Mouse (Mus musculus) intestine, embryonic 14.5 days (tissue): ENCODE results near the gene Tmem80. TPM values are rescaled to one million over a fixed set of nuclear protein-coding genes. Genes with fewer than 3 reads are reported as not detected.

Source experiments
- ATAC-seq: fragments of 200-750 bp; cut with Nextera tagmentation; replicated peaks from 2 replicates; pipeline ENCODE4 v1.8.0; 2017; ENCODE audit warnings: low read depth, moderate number of reproducible peaks, moderate TSS enrichment, moderate library complexity; ENCODE audit not compliant: low FRiP score, low TSS enrichment
- DNase-seq: peaks from one replicate; pipeline ENCODE4 v3.0.0-alpha.2; 2018; ENCODE audit warnings: low spot score
- H3K27ac ChIP-seq: fragments of 300-500 bp; sonication (generic); 2 replicates; pipeline ENCODE4 v1.5.1; 2014; ENCODE audit warnings: low read depth, mild to moderate bottlenecking, control low read depth
- H3K27me3 ChIP-seq: fragments of 300-500 bp; sonication (generic); replicated peaks from 2 replicates; pipeline ENCODE4 v1.6.1; 2014; ENCODE audit warnings: low read length, control low read depth; ENCODE audit not compliant: control insufficient read depth, insufficient read depth
- H3K36me3 ChIP-seq: fragments of 300-500 bp; sonication (generic); 2 replicates; pipeline ENCODE4 v1.6.1; 2014; ENCODE audit warnings: low read length, control low read depth; ENCODE audit not compliant: control insufficient read depth, insufficient read depth
- H3K4me1 ChIP-seq: fragments of 300-500 bp; sonication (generic); replicated peaks from 2 replicates; pipeline ENCODE4 v1.6.1; 2014; ENCODE audit warnings: low read length, control low read depth, mixed read lengths; ENCODE audit not compliant: control insufficient read depth, insufficient read depth
- H3K4me2 ChIP-seq: fragments of 300-500 bp; sonication (generic); 2 replicates; pipeline ENCODE4 v1.6.1; 2014; ENCODE audit warnings: low read length
- H3K4me3 ChIP-seq: fragments of 300-500 bp; sonication (generic); 2 replicates; pipeline ENCODE4 v1.5.1; 2014; ENCODE audit warnings: low read depth, low read length, control low read depth, mixed read lengths
- H3K9ac ChIP-seq: fragments of 300-500 bp; sonication (generic); 2 replicates; pipeline ENCODE4 v1.6.1; 2014; ENCODE audit warnings: mild to moderate bottlenecking, low read length
- H3K9me3 ChIP-seq: fragments of 300-500 bp; sonication (generic); 2 replicates; pipeline ENCODE4 v1.6.1; 2016; ENCODE audit warnings: low read length, control low read depth; ENCODE audit not compliant: control insufficient read depth
- WGBS: fragments of 180-500 bp; shearing (Covaris S2); extraction: QIAGEN DNeasy Blood & Tissue Kit; methylation state at CpG from one replicate; pipeline ENCODE4 v1.1.7; 2014; 5-methylcytosine and 5-hydroxymethylcytosine counted together
- polyA plus RNA-seq: library from polyadenylated mRNA; unstranded; fragments of >200 nt; fragmentation: Nextera tagmentation; extraction: Ambion mirVana; gene quantifications from 2 replicates; pipeline ENCODE4 v1.2.1, GENCODE M21; 2014

The Tmem80 gene
- polyA plus RNA-seq, 1 experiment from 2014 or later = 23.1 TPM

DNA sequence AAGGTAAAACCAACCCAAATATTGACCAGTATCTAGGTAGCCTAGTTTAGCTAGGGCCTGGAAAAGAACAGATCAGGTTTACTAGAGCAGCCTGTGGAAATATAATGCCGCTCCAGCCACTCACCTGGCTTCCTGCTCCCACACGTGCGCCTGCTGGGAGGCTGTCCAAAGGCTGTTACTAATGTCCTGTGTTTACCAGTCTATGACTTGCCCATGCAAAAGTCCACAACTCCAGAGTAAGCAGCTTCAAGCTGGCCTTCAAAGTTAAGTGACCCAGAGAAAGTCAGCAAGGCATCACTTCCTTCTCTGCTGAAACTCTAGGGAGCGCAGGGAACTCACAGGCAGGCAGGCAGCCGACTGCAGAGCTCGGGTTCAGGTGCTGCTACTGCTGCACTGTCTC lies 4.5 kb downstream of the Tmem80 start:
- Histone ChIP-seq H3K9ac (no peak overlapping the region), H3K4me1 (0 out of 2 replicates have a peak, but pooled peaks cover 4% of the 10 kb centered on the region), H3K4me3 (no peak overlapping the region), H3K4me2 (no peak overlapping the region), H3K9me3 (no peaks in the 10 kb centered on the region), H3K27ac (no peak overlapping the region), H3K36me3 (peaks cover 22% of the 10 kb centered on the region), H3K27me3 (no peaks in the 10 kb centered on the region)
- DNase-seq (no peak), ATAC-seq (no peak)
- WGBS = 83% methylated on average over 6 of the region's 6 CpGs

- Histone ChIP-seq H3K4me2 (no peak overlapping the region), H3K27ac (no peak overlapping the region), H3K9ac (no peak overlapping the region), H3K4me3 (no peak overlapping the region), H3K9me3 (no peaks in the 10 kb centered on the region), H3K27me3 (no peaks in the 10 kb centered on the region), H3K36me3 (peaks cover 22% of the 10 kb centered on the region), H3K4me1 (no peaks in the 10 kb centered on the region; the same call in 1 of the 2 replicates)
- DNase-seq (no peak), ATAC-seq (no peak)
- 74% methylated on average over 2 of the region's 2 CpGs for WGBS
Measured at GRCm38 (mm10) chr7:141335044-141335579, 7.6 kb downstream of the Tmem80 start.

- Histone ChIP-seq H3K4me2 (no peak overlapping the region), H3K9me3 (no peaks in the 10 kb centered on the region), H3K4me1 (no peaks in the 10 kb centered on the region; the same call in 1 of the 2 replicates), H3K27me3 (no peaks in the 10 kb centered on the region), H3K4me3 (no peak overlapping the region), H3K27ac (no peak overlapping the region), H3K36me3 (peaks cover 22% of the 10 kb centered on the region), H3K9ac (no peak overlapping the region)
- DNase-seq = no peak
- ATAC-seq = no peak
- 88% methylated on average over 4 of the region's 4 CpGs for WGBS
Measured at GRCm38 (mm10) chr7:141335682-141336081, 8.1 kb downstream of the Tmem80 start.

DNA sequence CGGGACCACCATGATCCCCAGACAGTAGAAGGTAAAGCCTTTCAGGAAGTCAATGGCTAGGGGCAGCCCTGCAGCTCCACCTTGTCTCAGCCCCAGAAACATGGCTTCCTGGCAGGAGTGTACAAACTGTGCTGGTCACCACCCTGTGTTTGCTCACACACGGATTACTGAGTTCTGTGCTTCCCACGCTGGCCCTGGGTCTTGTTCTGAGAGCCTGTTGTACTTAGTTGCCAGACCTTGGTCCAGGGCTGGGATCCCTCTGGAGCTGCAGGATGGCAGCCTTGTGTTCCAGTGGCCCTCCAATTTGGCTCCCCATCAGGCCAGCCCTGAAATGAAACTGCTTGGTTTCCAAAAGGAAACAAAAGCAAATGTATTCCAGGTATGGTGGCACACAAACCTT lies 8.8 kb downstream of the Tmem80 start:
- no peak overlapping the region for H3K9ac ChIP-seq
- ATAC-seq (no peak), DNase-seq (no peak)
- no peaks in the 10 kb centered on the region; the same call in 1 of the 2 replicates for H3K4me1 ChIP-seq
- H3K4me2 ChIP-seq = no peak overlapping the region
- H3K4me3 ChIP-seq = no peak overlapping the region
- no peak overlapping the region for H3K27ac ChIP-seq
- no peaks in the 10 kb centered on the region for H3K27me3 ChIP-seq
- 78% methylated on average over 3 of the region's 3 CpGs for WGBS
- H3K9me3 ChIP-seq = no peaks in the 10 kb centered on the region
- H3K36me3 ChIP-seq = peaks cover 22% of the 10 kb centered on the region

- Histone ChIP-seq H3K36me3 (peaks cover 20% of the 10 kb centered on the region), H3K27me3 (no peaks in the 10 kb centered on the region), H3K9me3 (no peaks in the 10 kb centered on the region), H3K4me1 (no peaks in the 10 kb centered on the region; the same call in 1 of the 2 replicates), H3K27ac (no peak overlapping the region), H3K9ac (no peak overlapping the region), H3K4me3 (no peak overlapping the region), H3K4me2 (peak overlapping the region; percentile 43; the same call in 1 of the 2 replicates)
- no peak for DNase-seq
- ATAC-seq = no peak
- 57% methylated on average over 3 of the region's 3 CpGs for WGBS
Measured at GRCm38 (mm10) chr7:141337716-141338416, 10.3 kb downstream of the Tmem80 start.

GRCm38 (mm10) chr7:141338576-141339131 lies 11.1 kb downstream of the Tmem80 start, which contains the start of gene Eps8l2:
Gene Eps8l2, plus strand, starts transcription at chr7:141338880.
- Histone ChIP-seq H3K9ac (peak within 1 kb of the TSS; percentile 33), H3K27ac (peak within 1 kb of the TSS; percentile 44), H3K4me1 (no peaks in the 10 kb centered on the region; the same call in 1 of the 2 replicates), H3K27me3 (no peaks in the 10 kb centered on the region), H3K4me3 (peak within 1 kb of the TSS; percentile 30), H3K4me2 (peak within 1 kb of the TSS; percentile 43), H3K36me3 (peaks cover 12% of the 10 kb centered on the region; the same call in 1 of the 2 replicates), H3K9me3 (no peaks in the 10 kb centered on the region)
- peak; percentile 78 for DNase-seq
- peak; percentile 84 for ATAC-seq
- 7% methylated on average over 23 of the region's 23 CpGs for WGBS

DNA sequence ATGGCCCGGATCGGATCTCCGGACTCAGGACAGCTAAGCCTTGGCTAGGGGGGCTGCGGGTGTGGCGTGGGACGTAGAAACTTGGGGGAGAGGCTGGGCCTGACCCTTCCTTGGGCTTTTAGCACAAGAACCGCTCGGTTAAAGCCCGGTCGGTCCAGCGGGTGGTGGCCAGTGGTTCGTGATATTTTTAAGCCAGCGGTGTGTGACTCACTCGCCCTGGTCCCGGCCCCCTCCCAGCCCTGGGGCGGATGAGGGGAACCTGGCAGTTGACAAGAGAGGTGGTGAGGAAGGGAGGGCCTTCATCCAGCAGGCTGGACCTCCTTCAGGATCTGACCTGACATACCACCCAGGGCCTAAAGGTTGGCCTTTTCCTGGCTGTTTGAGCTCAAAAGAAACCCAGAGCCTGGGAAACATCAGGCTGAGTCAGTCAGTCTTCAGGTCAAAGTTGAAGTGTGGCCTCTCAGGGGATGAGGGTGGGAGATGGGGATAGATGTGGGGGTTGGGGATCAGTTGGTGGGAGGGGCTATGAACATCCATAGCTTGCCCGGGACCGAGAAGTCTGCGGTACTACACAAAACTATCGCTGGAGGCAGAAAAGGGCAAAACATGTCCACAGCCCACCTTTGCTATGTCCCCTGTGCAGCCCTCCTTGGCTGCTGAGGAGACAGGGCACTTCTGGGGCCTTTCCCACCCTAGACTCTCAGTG lies 11.8 kb downstream of the Tmem80 start:
- peak overlapping the region; percentile 43 for H3K4me2 ChIP-seq
- H3K9ac ChIP-seq = peak overlapping the region; percentile 33
- peak overlapping the region; percentile 44 for H3K27ac ChIP-seq
- peak overlapping the region; percentile 30 for H3K4me3 ChIP-seq
- H3K9me3 ChIP-seq = no peaks in the 10 kb centered on the region
- H3K36me3 ChIP-seq = peaks cover 7% of the 10 kb centered on the region; the same call in 1 of the 2 replicates
- WGBS = 34% methylated on average over 20 of the region's 20 CpGs
- ATAC-seq (0 out of 2 replicates have a peak, but pooled peaks have one; percentile 4), DNase-seq (no peak)
- no peaks in the 10 kb centered on the region for H3K27me3 ChIP-seq
- H3K4me1 ChIP-seq = no peaks in the 10 kb centered on the region; the same call in none of the 2 replicates

GRCm38 (mm10) chr7:141340023-141340422 lies 12.5 kb downstream of the Tmem80 start:
- Histone ChIP-seq H3K36me3 (0 out of 2 replicates have a peak, but pooled peaks cover under 1% of the 10 kb centered on the region), H3K4me3 (no peak overlapping the region; the same call in 1 of the 2 replicates), H3K4me2 (peak overlapping the region; percentile 43), H3K9me3 (no peaks in the 10 kb centered on the region), H3K4me1 (no peaks in the 10 kb centered on the region; the same call in none of the 2 replicates), H3K9ac (peak overlapping the region; percentile 1; the same call in 1 of the 2 replicates), H3K27me3 (no peaks in the 10 kb centered on the region), H3K27ac (peak overlapping the region; percentile 44; the same call in 1 of the 2 replicates)
- 74% methylated on average over 7 of the region's 7 CpGs for WGBS
- no peak for DNase-seq
- ATAC-seq = no peak; the same call in 1 of the 2 replicates
